Mouse (Mus musculus): ENCODE results near the gene Prkci.

GRCm38 (mm10) chr3:30965644-30966043 is 29.9 kb upstream of the Prkci start:
- TF ChIP-seq USF1 (IDR thresholded peaks at IDR 0.05; ENCODE audit: low read depth) = no peak
- no peak for TF ChIP-seq POLR2A (IDR thresholded peaks at IDR 0.05; ENCODE audit: insufficient read length, low read depth)
